Mouse (Mus musculus) heart, embryonic 16.5 days (tissue): ENCODE measurements around the gene Nrbp1. TPM values are rescaled to one million over a fixed set of nuclear protein-coding genes. Genes with fewer than 3 reads are reported as not detected.

Source experiments
- ATAC-seq: fragments of 200-750 bp; cut with Nextera tagmentation; replicated peaks from 2 replicates; pipeline ENCODE4 v1.8.0; 2017; ENCODE audit warnings: moderate number of reproducible peaks; ENCODE audit not compliant: insufficient read depth, low FRiP score; ENCODE audit errors: extremely low read depth
- H3K27ac ChIP-seq: fragments of 300-500 bp; sonication (generic); 2 replicates; pipeline ENCODE4 v1.5.1; 2014; ENCODE audit warnings: mild to moderate bottlenecking, low read length, control low read depth, moderate library complexity
- H3K27me3 ChIP-seq: fragments of 300-500 bp; sonication (generic); 2 replicates; pipeline ENCODE4 v1.6.1; 2014; ENCODE audit warnings: low read length, mixed read lengths; ENCODE audit not compliant: control insufficient read depth, insufficient read depth
- H3K36me3 ChIP-seq: fragments of 300-500 bp; sonication (generic); 2 replicates; pipeline ENCODE4 v1.6.1; 2014; ENCODE audit not compliant: control insufficient read depth, insufficient read depth
- H3K4me1 ChIP-seq: fragments of 300-500 bp; sonication (generic); 2 replicates; pipeline ENCODE4 v1.6.1; 2014; ENCODE audit warnings: low read length, mixed read lengths; ENCODE audit not compliant: control insufficient read depth, insufficient read depth
- H3K4me2 ChIP-seq: fragments of 300-500 bp; sonication (generic); 2 replicates; pipeline ENCODE4 v1.6.1; 2014; ENCODE audit warnings: low read depth, mild to moderate bottlenecking, control low read depth, low read length
- H3K4me3 ChIP-seq: fragments of 300-500 bp; sonication (generic); 2 replicates; pipeline ENCODE4 v1.5.1; 2014; ENCODE audit warnings: mild to moderate bottlenecking, control low read depth, low read length
- H3K9ac ChIP-seq: fragments of 300-500 bp; sonication (generic); 2 replicates; pipeline ENCODE4 v1.6.1; 2014; ENCODE audit warnings: low read length, control low read depth
- H3K9me3 ChIP-seq: fragments of 300-500 bp; sonication (generic); replicated peaks from 2 replicates; pipeline ENCODE4 v1.6.1; 2016; ENCODE audit warnings: low read length; ENCODE audit not compliant: control insufficient read depth
- WGBS: fragments of 180-500 bp; shearing (Covaris S2); extraction: QIAGEN DNeasy Blood & Tissue Kit; methylation state at CpG from one replicate; pipeline ENCODE4 v1.1.7; 2014; 5-methylcytosine and 5-hydroxymethylcytosine counted together
- polyA plus RNA-seq: library from polyadenylated mRNA; unstranded; fragments of >200 nt; fragmentation: Nextera tagmentation; extraction: Ambion mirVana; gene quantifications from 2 replicates; pipeline ENCODE4 v1.2.1, GENCODE M21; 2015

Gene Nrbp1
- polyA plus RNA-seq, result 123 TPM in 2 replicates

- H3K9me3 ChIP-seq, result no peaks in the 10 kb centered on the region; the same call in 1 of the 2 replicates
- H3K4me1 ChIP-seq, result peaks cover 12% of the 10 kb centered on the region
- peak within 1 kb of the TSS; percentile 92 for H3K9ac ChIP-seq
- WGBS, result under 1% methylated on average over 88 of the region's 103 CpGs
- no peaks in the 10 kb centered on the region for H3K27me3 ChIP-seq
- H3K27ac ChIP-seq, result peak within 1 kb of the TSS; percentile 96
- peak within 1 kb of the TSS; percentile 84 for H3K4me2 ChIP-seq
- H3K36me3 ChIP-seq, result peaks cover 18% of the 10 kb centered on the region
- H3K4me3 ChIP-seq, result peak within 1 kb of the TSS; percentile 72
- ATAC-seq, result peak; percentile 100
Measured at GRCm38 (mm10) chr5:31240637-31241521, at the start of gene Nrbp1, which contains the start of gene Gm9970. Gene Nrbp1 (plus strand): TSS chr5:31240864. Gene Gm9970 (minus strand): TSS chr5:31241232.

- ATAC-seq, result peak; percentile 59
- Histone ChIP-seq H3K4me1 (peaks cover 16% of the 10 kb centered on the region), H3K9me3 (no peaks in the 10 kb centered on the region), H3K4me2 (peak overlapping the region; percentile 91), H3K27ac (peak overlapping the region; percentile 96), H3K9ac (peak overlapping the region; percentile 92), H3K36me3 (peaks cover 57% of the 10 kb centered on the region), H3K27me3 (no peaks in the 10 kb centered on the region), H3K4me3 (peak overlapping the region; percentile 98)
- WGBS, result 12% methylated on average over 42 of the region's 42 CpGs
Measured at GRCm38 (mm10) chr5:31192045-31192938, 48.4 kb upstream of the Nrbp1 start.

DNA sequence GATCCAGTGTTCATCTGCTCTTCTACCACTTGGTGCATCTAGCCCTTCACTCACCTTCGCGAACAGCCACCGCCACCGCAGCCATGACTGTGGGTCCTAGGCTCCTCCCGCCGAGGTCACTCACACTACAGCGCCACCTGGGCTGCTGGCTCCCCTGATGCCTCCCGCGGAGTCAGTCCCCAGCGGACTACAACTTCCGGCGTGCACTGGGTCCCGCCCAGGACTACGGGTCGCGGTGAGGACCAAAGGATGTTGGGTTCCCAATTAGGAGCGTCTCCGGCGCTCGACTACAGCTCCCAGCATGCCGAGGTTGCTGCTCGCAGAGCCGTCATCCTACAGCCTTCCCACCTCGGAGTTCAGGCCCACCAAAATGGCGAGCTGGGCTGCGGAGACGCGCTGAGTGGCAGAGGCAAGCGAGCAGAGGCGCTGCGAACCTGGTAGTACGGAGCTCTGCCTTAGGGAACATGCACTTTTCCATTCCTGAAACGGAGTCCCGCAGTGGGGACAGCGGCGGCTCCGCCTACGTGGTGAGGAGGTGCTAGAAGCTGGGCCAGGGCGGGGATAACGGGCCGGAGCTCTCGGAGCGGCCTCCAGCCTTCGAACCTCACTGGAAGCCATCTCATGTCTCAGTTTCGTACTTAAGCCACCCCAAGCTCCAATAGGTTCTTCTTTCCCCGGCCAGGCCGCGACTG is 47.6 kb upstream of the Nrbp1 start, which contains the start of the genes Snx17 and Eif2b4:
Snx17 (plus strand) TSS at position 289 of the 692 bp plus-strand sequence.
Eif2b4 (minus strand) TSS at position 492 of the 692 bp plus-strand sequence.
- H3K27me3 ChIP-seq, result no peaks in the 10 kb centered on the region
- H3K36me3 ChIP-seq, result peaks cover 56% of the 10 kb centered on the region
- H3K27ac ChIP-seq, result peak within 1 kb of the TSS; percentile 96
- no peaks in the 10 kb centered on the region for H3K9me3 ChIP-seq
- peak within 1 kb of the TSS; percentile 98 for H3K4me3 ChIP-seq
- H3K9ac ChIP-seq, result peak within 1 kb of the TSS; percentile 92
- peak; percentile 95 for ATAC-seq
- H3K4me2 ChIP-seq, result peak within 1 kb of the TSS; percentile 95
- under 1% methylated on average over 48 of the region's 48 CpGs for WGBS
- peaks cover 16% of the 10 kb centered on the region for H3K4me1 ChIP-seq

- WGBS, result 9% methylated on average over 25 of the region's 25 CpGs
- Histone ChIP-seq H3K4me3 (peak overlapping the region; percentile 98), H3K4me2 (peak overlapping the region; percentile 95), H3K4me1 (peaks cover 16% of the 10 kb centered on the region), H3K9me3 (no peaks in the 10 kb centered on the region), H3K9ac (peak overlapping the region; percentile 77), H3K36me3 (peaks cover 56% of the 10 kb centered on the region), H3K27me3 (no peaks in the 10 kb centered on the region), H3K27ac (peak overlapping the region; percentile 80)
- ATAC-seq, result 0 out of 2 replicates have a peak, but pooled peaks have one; percentile 0
Measured at GRCm38 (mm10) chr5:31193631-31194281, 46.9 kb upstream of the Nrbp1 start.

GRCm38 (mm10) chr5:31194486-31195485 is 45.9 kb upstream of the Nrbp1 start:
- WGBS, result 91% methylated on average over 16 of the region's 16 CpGs
- Histone ChIP-seq H3K9me3 (no peaks in the 10 kb centered on the region), H3K9ac (peak overlapping the region; percentile 77; the same call in 1 of the 2 replicates), H3K36me3 (peaks cover 60% of the 10 kb centered on the region), H3K27me3 (no peaks in the 10 kb centered on the region), H3K4me1 (peaks cover 16% of the 10 kb centered on the region), H3K4me2 (peak overlapping the region; percentile 95), H3K27ac (no peak overlapping the region), H3K4me3 (peak overlapping the region; percentile 98)
- ATAC-seq, result no peak

DNA sequence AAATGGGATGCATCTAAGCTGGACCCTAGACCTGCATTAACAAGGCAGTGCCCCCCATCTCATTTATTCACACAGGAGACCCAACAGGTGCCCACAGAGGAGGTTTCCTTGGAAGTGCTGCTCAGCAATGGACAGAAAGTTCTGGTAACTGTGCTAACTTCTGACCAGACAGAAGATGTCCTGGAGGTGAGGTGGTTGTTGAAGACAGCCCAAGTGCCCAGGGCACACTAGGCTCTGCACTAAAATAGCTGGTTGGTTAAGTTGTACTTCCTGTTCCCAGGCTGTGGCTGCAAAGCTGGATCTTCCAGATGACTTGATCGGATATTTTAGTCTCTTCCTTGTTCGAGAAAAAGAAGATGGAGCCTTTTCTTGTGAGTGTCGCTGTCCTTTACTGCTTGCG is 45.0 kb upstream of the Nrbp1 start:
- H3K4me1 ChIP-seq, result peaks cover 18% of the 10 kb centered on the region
- ATAC-seq, result no peak
- no peaks in the 10 kb centered on the region for H3K27me3 ChIP-seq
- no peak overlapping the region for H3K9ac ChIP-seq
- WGBS, result 93% methylated on average over 4 of the region's 4 CpGs
- no peak overlapping the region for H3K4me2 ChIP-seq
- peaks cover 58% of the 10 kb centered on the region for H3K36me3 ChIP-seq
- H3K9me3 ChIP-seq, result peaks cover 4% of the 10 kb centered on the region
- no peak overlapping the region for H3K4me3 ChIP-seq
- no peak overlapping the region for H3K27ac ChIP-seq

DNA sequence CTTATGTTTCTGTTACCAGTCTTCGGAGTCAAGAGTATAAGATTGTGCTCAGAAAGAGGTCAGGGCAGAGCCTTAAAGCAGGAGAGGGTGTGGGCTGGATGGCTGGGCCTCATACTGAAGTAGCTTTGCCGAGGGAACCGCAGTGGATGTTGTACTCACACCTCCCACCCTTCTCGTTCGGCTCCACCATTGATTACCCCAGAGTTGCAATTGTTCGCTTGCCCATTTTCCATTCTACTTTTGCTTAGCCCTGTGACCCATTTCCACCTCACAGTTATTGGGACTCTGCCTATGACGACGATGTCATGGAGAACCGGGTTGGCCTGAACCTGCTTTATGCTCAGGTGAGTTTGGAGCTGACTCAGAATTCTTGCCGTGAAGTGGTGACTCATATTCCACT is 44.5 kb upstream of the Nrbp1 start:
- H3K36me3 ChIP-seq, result peaks cover 55% of the 10 kb centered on the region
- H3K27me3 ChIP-seq, result no peaks in the 10 kb centered on the region

More for the DNA sequence above, 44.5 kb upstream of the Nrbp1 start:
- 91% methylated on average over 10 of the region's 10 CpGs for WGBS
- ATAC-seq, result no peak
- no peak overlapping the region for H3K9ac ChIP-seq
- H3K4me1 ChIP-seq, result peaks cover 23% of the 10 kb centered on the region
- H3K4me3 ChIP-seq, result no peak overlapping the region
- H3K27ac ChIP-seq, result no peak overlapping the region
- no peak overlapping the region for H3K4me2 ChIP-seq
- H3K9me3 ChIP-seq, result peaks cover 4% of the 10 kb centered on the region
